Mouse (Mus musculus) adrenal gland, adult 8-10 months (tissue): ENCODE measurements at regions not wholly inside any gene's neighbourhood (a gene's known extent, or its start where the extent isn't known, plus 50 kb on each side); places are given as distances from the start of the nearest gene placed in this dataset.
"Not testable (repeated sequence)": the region's sequence is repeated elsewhere in the genome, so short reads cannot be mapped to it uniquely, and the experiment has no call there.

Experiments used
- DNase-seq: peaks from one replicate; pipeline ENCODE4 v3.0.0; 2022

- DNase-seq, result no peak
Observed at GRCm38 (mm10) chr13:97418681-97419080, 177.8 kb downstream of the Enc1 start.

GRCm38 (mm10) chr13:97418081-97418480 lies 177.2 kb downstream of the Enc1 start:
- no peak for DNase-seq

GRCm38 (mm10) chr13:97415927-97416709 lies 175.2 kb downstream of the Enc1 start:
- DNase-seq, result no peak

DNA sequence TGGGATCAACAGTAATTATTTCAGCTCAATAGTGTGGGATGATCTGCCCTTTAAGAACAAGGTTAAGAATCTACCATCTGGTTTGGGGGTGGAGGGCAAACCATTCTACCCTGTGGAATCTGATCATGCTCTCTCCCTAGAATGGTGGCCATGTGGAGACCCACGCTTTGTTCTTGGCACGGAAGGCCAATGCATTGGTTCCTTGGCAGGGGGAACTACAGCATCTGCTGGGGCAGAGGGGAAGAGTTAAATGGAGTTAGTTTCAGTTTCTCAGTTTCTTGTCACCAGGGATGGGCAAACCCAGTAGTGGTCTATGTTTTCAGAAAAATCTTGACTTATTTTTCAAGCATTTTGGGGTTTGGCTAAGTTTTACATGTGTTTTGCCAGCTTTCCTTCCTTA lies 174.5 kb downstream of the Enc1 start:
- no peak for DNase-seq

DNA sequence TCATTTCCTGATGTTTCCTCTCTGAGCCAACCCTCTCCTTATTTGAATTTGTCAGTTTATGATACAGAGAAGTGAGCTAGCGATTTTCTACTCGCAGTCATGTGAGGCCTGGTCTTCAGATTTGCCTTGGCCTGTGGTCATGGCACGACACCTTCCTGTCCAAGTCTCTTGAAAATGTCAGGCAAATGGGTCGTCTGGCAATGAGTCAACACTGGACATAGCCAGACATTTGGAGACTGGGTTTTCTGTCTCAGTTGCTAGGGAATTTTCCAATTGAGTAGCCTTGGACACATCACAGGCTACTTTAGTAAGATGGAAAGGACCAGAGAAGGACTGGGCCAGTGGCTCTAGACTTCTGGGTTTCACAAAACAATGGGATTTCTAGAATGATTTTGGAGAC lies 171.2 kb downstream of the Enc1 start:
- DNase-seq, result no peak

DNA sequence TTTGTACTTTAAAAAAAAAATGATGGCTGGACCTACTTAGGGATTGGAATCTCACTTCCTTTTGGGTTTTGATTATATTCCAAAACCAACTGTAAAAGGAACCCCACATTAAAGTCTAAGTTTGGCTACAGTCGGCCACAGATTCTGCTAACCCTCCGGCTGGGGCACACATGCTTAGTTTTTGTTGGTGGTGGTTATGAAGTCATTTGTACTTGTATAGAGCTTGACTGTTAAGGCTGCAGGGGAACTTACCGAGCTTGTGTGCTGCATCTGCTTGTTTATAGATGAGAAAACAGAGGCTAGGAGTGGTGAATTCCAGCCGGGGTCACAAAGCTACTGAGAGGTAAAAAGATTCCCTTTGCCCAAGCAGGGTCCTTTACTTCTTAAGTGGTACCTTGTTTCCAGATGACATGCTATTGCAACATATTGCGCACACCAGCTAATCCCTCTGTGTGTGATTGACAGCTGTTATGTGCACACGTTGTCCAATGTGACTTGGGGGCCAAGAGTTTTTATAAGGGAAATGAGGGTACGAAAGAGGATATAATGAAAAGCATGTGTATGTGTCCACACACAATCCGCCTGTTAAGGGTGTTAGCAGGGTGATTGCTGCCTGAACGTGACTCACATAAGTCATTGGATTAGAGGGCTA lies 169.8 kb downstream of the Enc1 start:
- no peak for DNase-seq

DNA sequence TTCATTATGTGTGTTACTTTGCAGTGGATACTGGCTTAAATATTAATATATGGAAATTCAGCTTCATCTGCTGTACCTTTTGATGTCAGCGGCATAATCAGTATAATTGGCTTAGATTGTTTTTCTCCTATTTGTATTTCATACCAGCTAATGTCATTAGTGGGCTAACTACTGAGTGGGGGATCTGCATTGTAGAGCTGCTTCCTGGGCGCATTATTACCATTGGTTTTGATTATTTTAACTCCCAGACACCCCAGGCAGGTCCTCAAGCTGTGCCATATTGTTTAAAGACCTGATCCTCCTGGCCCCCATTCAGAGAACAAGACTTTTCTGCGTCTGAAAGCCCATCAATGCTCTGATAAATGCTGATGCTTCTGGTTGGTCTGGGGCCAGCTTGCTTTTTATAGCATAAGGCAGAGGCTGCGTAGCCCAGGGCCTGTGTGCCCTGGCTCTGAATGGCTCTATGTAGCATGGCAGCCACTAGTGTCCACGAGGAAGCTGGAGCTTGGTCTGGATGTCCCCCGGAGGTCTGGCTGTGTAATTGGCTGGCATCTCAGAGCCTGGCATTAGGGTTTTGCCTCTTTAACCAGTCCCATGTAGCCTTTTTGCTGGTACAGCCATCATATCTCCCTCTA lies 169.1 kb downstream of the Enc1 start:
- no peak for DNase-seq

DNA sequence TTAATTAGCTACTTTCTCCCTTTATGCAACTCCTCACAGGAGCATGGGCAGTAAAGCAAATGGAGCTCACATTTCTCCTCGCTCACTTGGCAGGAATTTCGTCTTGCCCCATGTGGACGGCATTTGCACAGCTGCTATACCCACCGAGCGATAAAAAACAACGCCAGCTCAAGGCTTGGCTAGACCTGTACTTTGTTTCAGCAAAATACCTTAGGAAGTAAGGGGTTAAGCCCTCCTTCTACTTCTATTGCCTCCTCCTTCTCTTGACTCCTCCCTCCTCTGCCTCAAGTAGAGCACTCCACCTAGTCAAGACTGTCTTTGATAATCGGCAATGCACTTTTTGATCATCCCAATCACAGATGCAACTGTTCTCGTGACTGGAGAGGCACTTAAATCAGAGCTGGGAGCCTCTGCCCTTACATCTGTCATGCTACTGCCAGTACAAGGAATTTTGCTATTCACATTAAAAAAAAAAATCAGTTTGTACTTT lies 168.4 kb downstream of the Enc1 start:
- DNase-seq, result no peak

- DNase-seq, result no peak
Observed at GRCm38 (mm10) chr13:97408414-97409290, 167.7 kb downstream of the Enc1 start.

DNA sequence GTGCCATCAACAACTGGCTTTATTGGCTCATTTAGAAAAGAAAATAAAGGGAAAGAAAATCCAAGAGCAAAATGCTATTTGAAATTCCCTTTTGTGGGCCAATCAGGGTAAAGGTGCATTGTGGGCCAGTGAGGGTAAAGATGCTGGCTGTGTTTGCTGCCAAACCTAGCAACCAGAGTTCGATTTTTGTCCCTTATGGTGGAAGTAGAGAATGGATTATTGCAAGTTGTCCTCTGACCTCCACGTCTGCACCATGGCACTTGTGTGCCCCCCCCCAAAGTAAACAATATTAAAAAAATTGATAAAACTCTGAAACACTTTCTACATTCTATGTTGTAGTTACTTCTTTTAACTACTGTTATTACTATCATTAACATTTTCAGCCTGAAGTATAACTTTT lies 166.9 kb downstream of the Enc1 start:
- no peak for DNase-seq

DNA sequence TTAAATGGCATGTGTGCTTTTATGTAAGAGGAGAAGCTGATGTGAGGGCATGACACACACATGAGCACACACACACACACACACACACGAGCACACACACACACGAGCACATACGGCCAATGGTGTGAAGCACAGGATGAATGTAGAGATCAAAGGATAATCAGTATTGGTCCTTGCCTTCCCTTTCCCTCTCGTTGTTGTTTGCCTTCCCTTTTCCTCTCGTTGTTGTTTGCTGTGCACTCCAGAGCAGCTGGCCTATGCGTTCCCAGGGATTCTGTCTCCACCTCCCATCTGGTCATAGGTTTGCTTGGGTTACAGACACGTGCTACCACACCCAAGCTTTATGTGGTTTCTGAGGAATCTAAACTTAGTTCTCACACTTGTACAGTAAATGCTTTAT lies 165.8 kb downstream of the Enc1 start:
- no peak for DNase-seq

DNA sequence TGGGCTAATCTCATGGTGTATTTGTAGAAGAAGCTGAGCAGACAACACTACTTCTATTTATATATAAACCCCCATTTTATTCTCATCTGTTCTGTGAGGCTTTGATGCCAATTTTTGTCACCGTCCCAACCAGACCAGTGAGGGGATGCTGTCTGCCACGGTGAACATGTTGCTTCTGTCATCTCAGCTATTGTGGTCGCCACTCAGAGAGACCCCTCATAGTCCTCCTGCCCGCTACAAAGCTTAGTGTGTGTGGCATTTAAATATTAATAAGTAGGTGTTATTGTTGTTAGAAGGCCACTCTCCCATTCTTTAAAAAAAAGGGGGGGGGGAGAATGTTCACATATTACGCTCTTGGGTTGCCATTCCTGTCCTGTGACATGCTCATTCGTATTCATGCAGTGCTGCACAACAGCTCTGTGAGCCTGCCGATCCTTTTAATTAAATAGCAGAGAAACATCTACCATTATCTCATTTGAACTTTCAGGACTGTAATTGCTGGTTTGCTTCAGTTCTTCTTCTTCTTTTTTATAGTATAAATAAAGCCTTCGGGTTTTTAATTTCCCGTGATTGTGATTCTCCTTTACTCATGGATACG lies 161.4 kb downstream of the Enc1 start:
- no peak for DNase-seq

- no peak for DNase-seq
Observed at GRCm38 (mm10) chr13:97401620-97402019, 160.7 kb downstream of the Enc1 start.

DNA sequence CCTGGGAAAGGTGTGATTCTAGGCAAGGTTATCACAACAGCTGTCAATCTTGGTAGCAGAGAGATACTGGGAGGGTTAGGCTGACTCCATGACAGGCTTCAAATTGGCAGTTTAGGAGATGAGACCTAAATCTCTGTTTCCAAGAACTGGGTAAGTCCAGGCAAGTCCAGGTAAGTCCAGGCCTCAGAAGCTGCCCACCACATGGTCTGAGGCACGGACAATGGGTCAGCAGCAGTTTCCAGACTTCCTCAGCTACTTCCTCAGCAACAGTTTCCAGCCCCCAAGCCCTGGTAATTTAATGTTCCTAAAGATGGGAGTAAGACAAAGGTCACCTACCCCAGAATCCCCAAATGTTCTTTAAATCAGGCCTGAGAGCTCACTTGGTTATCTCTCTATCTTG lies 157.1 kb downstream of the Enc1 start:
- no peak for DNase-seq

- DNase-seq, result no peak
Observed at GRCm38 (mm10) chr13:97396899-97397640, 156.2 kb downstream of the Enc1 start.

DNA sequence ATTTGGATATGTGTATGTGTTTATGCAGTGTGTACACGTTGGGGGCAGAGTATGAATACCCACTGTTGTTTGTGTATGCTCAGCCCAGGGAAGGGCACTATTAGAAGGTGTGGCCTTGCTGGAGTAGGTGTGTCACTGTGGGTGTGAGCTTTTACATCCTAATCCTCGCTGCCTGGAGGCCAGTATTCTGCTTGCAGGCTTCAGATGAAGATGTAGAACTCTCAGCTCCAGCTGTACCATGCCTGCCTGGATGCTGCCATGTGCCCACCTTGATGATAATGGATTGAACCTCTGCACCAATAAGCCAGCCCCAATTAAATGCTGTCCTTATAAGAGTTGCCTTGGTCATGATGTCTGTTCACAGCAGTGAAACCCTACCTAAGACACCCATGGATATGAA lies 155.4 kb downstream of the Enc1 start:
- not testable (repeated sequence) for DNase-seq

DNA sequence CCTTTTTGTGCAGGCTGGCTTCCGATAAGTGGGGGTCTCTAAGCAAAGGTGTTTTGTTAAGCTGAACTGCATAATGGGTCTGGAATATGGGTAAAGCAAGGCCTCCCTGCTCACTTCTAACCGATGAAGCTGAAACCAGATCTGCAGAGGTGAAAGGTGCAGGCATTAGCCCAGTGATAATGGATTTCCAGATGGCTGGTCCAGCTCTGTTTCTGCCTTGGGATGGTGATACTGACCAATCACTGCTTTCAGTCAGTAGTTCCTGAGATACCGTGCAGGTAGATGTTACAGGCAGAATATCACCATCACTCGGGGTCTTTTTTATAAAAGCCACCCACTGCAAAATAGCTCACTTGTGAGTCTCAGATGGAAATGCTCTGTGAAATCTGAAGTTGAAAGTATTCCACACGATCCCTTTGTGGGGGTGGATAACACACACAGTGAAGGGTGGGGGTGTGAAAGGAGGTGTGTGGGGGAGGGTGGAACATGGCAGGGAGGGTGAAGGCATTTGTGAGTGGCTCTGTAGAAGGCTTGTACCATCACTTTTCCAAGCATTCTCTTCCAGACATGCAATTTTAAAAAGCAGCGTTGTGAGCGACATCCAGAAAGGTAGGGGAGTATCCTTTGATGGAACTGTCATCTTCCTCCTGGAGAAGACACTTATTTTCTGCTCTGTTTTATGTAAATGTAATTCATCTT lies 154.0 kb downstream of the Enc1 start:
- no peak for DNase-seq

GRCm38 (mm10) chr13:97394071-97394470 lies 153.2 kb downstream of the Enc1 start:
- no peak for DNase-seq

GRCm38 (mm10) chr13:97393456-97393855 lies 152.6 kb downstream of the Enc1 start:
- DNase-seq, result no peak

DNA sequence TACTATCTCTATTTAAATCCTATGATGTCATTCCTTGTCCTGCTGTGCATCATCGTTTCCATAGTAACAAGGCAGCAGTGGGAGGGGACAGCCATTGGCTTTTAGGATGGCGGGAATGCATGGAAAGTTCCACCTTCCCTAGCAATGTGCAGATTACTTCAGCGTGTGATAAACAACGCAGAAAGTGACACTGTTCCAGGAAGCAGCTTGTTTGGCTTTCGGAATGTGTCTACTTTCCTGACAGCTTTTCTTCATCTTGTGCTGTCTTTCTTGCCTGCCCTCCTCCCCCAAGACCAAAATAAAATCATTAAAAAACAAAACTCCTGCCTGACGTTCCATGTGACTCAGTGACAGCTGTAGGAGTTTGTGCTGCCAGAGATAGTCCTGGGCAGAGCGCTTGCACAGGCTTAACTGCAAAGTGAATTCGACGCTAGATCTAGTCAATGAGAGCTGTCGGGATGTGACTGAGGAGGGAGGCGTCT lies 149.6 kb downstream of the Enc1 start:
- no peak for DNase-seq
